Comparison of ENCODE assay signal across 26 mouse cellular contexts in the genomic region with DNA sequence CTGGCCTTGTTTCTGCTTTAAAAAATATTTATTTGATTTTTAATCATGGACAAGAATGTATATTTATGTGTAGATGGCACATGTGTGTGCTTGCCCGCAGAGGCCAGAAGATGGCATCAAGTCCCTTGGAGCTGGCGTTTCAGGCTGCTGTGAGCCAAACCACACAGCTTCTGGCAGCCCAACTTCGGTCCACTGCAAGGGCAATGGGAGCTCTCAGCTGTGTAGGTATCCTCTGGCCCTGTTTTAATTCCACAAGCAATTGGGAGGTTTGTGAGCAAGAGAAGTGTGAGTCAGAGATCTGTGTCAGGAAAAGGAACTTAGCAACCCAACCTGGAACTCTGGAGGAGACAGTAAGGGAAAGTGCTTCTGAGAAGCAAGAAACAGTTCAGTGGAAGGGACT.
"Had no signal": no experiment of that assay in that cellular context is flagged by ENCODE, and none has a peak within 500 bp of the region (broad histone marks: within the 10 kb centered on the region; RNA-seq: fewer than 3 reads in every experiment).

No protein-coding gene starts in this region.

- H3K4me3 ChIP-seq: gastrocnemius, adult 2 months; heart, adult 2 months; heart, embryonic 13.5 days; heart, embryonic 15.5 days; hindbrain, embryonic 10.5 days; hindbrain, embryonic 12.5 days; intestine, embryonic 15.5 days; layer of hippocampus, adult 2 months; left cerebral cortex, adult 2 months; limb, embryonic 10.5 days; limb, embryonic 12.5 days; liver, embryonic 13.5 days had no signal

- H3K27ac ChIP-seq: gastrocnemius, adult 2 months; heart, adult 2 months; heart, embryonic 13.5 days; heart, embryonic 15.5 days; hindbrain, embryonic 10.5 days; hindbrain, embryonic 12.5 days; hindbrain, embryonic 14.5 days; intestine, embryonic 15.5 days; layer of hippocampus, adult 2 months; left cerebral cortex, adult 2 months; limb, embryonic 10.5 days; limb, embryonic 12.5 days; liver, embryonic 13.5 days had no signal

- H3K36me3 ChIP-seq: heart, embryonic 13.5 days; heart, embryonic 15.5 days; hindbrain, embryonic 10.5 days; hindbrain, embryonic 12.5 days; intestine, embryonic 15.5 days; limb, embryonic 10.5 days; limb, embryonic 12.5 days; liver, embryonic 13.5 days had no signal

- ATAC-seq: hindbrain, embryonic 16.5 days; inflammation-experienced regulatory T-cells, adult 6 months; intestine, embryonic 15.5 days; intestine, postnatal 0 days had no signal

- DNase-seq: gastrocnemius, adult 2 months; gastrocnemius, postnatal 10 days; gastrocnemius, postnatal 25 days; heart, adult 2 months; heart, postnatal 14 days; heart, postnatal 4 days; kidney, adult 18-20 months; kidney, adult 8-10 months; kidney, postnatal 10 days; kidney, postnatal 25 days; kidney, postnatal 4 days; liver; liver, embryonic 13.5 days had no signal

- H3K27me3 ChIP-seq: heart, embryonic 13.5 days; heart, embryonic 15.5 days; hindbrain, embryonic 12.5 days; intestine, embryonic 15.5 days; limb, embryonic 12.5 days; liver, embryonic 13.5 days had no signal

- H3K9me3 ChIP-seq: heart, embryonic 15.5 days; intestine, embryonic 15.5 days; limb, embryonic 10.5 days; liver, embryonic 13.5 days had no signal

- H3K4me1 ChIP-seq: heart, embryonic 13.5 days; heart, embryonic 15.5 days; hindbrain, embryonic 10.5 days; hindbrain, embryonic 12.5 days; intestine, embryonic 15.5 days; limb, embryonic 10.5 days; limb, embryonic 12.5 days; liver, embryonic 13.5 days had no signal
